Mouse (Mus musculus) cerebellum, postnatal 14 days (tissue): ENCODE results near the gene Zfp949.
A peak's percentile ranks its signal among the peaks of the same experiment; 100 is the strongest.

Experiments used
- DNase-seq, 2 experiments: peaks; one replicate each; pipeline ENCODE4 v3.0.0; 2021; ENCODE audit warnings: mixed read lengths in 2 of 2

The Zfp949 gene

DNA sequence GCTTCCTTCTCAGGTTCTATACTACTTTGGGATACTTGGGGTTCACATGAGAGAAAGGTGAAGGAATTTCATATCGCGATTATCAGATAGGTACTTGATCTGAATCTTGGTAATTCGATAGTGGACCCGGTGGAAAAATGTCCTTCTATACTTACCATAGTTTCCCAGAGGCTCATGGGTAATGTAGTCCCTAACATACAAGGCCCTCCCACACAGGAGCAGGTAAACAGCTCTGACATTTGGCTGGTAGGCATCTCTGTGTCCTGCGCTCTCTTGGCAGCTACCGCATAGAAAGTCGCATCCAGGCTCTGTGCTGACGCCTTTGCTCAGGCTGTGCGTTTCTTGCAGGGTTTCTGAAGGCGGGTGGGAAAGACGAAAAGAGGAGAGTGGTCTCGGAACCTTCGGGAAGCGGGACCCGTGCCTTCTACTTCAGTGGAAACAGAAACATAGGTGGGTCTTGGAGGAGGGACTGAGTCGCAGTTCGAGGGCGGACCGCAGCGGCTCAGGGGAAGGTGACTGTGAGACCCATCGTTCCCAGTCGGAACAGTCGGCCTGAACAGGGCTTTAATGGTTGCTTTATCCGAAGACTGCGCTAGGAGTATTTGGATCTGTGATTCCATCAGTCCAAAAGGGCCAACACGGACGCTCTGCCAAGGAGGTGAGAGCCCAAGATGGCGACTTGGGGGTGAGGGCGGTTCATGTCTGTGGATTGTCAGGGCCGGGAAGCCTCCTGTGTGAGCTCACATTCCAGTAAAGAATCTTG lies at the start of gene Zfp949:
TSS of gene Zfp949 (plus strand) at position 170 of the 763 bp plus-strand sequence.
- peak; percentile 80 to 87 for DNase-seq

DNA sequence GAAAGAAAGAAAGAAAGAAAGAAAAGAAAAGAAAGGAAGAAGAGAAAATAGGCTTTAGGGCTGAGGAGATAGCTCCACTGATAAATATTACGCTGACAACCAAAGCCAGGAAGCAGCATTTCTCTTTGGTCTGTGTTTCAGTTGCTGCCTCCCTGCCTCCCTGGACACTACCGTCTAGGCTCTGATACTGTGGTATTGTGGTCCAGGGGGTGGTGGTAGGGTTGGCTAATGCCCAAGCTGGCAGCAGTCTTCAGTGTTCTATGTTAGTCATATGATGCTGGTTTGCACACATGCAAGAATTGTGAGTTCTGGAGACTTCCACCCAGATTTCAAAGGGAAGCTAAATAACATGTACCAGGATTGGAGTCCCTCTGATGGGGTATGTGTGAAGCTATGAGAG lies 47.7 kb upstream of the Zfp949 start:
- DNase-seq = no peak

DNA sequence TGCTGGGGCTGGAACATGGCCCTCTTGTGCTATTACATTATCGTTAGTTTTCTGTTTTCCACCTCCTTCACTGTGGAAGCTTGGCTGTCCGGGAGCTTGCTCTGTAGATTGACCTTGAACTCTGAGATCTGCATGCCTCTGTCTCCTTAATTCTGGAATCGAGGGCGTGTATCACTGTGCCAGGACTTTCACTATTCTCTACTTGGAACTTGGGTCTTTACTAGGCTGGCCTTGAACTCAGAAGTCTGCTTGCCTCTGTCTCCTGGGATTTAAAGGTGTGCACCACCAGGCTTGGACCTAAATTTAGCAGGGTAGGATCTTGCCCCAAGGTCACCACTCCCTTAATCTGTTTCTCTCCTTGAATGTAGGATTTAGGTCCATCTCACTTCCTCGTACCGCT lies 46.0 kb upstream of the Zfp949 start:
- no peak for DNase-seq

DNA sequence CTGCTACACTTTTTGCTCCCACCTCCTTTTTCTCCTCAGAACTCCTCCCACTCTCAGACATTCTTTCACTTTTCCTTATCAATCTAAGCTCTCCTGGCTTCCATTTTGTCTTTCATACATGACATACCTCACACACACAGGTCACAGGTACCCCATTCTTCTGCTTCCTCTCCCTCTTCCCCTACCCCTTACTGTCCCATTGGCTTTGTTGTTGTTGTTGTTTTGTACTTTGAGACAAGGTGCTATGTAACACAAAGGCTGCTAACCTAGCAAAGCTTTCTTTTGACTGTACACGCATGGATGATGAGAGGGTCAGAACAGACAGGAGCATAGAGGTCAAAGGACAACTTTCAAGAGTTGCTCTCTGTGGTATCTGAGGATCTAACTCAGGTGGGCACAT lies 32.3 kb upstream of the Zfp949 start:
- DNase-seq = no peak

DNA sequence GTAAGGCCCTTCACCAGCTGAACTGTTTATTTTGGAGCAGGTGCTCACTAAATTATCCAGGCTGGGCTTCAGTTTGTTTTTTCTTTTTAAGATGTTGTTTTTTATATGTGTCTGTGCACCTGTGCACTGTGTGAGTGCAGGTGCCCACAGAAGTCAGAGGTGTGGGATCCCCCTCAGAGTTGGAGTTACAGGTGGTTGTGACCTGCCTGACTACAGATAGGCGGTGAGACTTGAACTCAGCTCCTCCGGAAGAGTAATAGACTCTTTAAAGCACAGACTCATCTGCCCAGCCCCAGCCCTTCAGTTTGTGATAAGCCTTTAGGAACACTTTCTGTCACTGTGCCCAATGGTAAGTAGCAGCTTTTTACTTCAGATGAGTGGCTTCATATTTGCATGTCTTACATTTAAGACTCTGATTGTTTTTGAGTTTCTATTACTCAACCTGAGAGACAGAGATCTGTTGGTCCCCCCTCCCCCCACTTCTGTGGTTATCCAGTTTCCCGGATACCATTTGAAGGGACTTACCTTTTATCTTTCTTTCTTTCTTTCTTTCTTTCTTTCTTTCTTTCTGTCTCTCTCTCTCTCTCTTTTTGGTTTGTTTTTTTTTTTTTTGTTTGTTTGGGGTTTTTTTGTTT lies 31.3 kb upstream of the Zfp949 start:
- DNase-seq = no peak

DNA sequence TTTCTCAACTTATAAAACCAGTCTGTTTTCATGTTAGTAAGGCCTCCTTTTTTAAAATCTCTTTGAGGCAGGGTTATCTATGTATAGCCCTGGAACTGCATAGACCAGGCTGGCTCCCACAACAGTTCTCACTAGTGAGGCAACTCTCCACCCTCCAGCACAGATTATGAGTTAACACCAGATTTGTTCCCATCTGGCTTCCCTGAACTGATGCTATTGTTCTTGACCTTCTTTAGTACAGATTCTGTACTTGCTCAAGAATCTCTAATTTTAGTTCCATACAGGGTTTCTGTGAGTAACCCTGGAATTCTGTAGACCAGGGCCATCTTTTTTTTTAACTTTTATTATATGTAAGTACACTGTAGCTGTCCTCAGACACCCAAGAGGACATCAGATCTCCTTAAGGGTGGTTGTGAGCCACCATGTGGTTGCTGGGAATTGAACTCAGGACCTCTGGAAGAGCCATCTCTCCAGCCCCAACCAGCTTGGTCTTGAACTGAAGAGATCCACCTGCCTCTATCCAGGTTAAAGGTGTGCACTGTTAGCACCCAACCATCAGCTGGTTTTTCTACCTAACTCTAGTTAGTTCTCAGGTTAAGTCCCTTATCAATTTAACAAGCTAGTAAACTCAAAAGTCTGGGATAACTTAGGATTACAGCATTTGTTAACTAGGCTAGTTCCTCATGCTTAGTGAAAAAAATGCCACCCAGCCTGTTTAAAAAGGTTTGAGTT lies 28.3 kb upstream of the Zfp949 start:
- no peak for DNase-seq

DNA sequence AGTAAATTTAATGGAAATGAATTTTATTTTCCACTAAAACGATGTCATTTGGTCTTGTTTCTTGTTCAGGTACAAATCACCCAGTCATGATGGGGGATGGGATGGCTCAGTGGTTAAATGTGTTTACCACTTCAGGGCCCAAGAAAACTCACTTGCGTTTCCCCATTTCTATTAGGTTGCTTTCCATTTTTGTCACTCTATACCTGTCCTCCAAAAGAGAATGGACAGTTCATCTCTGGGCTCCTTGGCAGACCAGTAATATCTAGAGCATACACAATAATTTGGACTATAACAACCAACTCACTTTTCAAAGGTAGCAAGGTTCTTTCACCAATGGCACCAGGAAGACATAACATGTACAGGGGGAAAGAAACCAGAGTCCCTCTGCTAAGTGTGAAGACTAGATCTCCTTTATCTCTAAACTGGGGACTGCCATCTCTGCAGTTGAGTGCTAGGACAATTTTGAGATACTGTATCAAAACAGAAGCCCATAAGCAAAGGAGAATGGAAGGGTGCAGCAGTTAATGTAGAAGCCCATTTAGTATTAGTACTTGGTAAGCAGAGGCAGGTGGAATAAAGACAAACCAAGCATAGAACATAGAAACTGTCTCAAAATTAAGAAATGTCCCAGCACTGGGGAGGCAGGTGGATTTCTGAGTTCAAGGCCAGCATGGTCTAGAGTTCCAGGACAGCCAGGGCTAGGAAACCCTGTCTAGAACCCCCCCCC lies 27.5 kb upstream of the Zfp949 start:
- no peak for DNase-seq

DNA sequence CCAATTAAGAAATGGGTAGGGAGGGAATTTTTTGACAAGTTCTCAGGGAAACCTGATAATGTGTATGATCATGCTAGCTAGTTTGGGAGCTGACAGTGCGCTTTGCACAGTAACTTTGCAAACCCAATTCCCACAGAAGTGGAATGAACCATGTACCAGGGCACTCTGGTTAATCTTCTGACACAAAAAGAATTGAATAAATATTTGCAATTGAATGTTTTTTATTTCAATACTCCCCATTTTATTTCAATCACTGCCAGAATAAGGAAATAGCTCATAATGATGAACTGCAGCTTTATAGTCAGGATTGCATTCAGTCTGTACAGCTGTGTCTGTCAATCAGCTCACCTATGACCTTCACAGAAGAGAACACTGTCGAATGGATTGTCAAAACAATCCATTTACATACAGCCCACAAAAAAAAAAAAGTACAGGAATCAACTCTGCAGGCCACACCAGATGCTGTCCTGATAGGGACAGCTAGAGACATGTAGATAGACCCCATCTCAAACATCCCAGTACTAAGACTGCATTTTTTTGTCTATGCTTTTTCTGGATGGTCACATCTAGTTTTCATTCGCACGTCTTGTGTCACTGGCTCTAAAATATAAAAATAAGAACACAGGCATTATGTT lies 26.9 kb upstream of the Zfp949 start:
- no peak for DNase-seq

DNA sequence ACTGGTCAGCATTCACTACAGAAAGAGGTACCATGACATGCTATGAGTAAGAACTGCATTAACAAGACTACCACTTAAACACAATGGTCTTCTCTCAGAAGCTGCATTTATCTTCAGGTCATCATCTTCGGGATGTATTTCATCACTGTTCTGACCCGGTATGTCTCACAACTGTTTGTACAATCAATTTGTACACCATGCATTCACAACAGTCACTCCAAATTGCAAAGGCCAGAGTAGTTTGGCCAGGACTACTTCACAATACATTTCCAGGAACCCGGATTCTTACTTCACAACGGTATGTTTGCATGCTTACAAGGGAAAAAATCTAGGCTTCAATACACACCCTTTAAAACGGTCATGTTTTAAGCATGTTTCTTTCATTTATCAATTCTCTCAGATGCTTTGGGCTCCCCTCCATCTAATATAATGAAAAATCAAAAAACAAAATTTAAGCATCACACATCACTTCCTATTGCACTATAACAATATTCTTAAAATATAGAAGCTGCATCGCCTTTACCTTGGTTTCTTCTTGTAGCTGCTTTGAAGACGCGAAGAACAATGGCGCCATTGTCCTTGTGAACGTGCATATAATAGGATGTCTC lies 25.8 kb upstream of the Zfp949 start:
- DNase-seq = peak in 1 of 2 experiments; percentile 26

DNA sequence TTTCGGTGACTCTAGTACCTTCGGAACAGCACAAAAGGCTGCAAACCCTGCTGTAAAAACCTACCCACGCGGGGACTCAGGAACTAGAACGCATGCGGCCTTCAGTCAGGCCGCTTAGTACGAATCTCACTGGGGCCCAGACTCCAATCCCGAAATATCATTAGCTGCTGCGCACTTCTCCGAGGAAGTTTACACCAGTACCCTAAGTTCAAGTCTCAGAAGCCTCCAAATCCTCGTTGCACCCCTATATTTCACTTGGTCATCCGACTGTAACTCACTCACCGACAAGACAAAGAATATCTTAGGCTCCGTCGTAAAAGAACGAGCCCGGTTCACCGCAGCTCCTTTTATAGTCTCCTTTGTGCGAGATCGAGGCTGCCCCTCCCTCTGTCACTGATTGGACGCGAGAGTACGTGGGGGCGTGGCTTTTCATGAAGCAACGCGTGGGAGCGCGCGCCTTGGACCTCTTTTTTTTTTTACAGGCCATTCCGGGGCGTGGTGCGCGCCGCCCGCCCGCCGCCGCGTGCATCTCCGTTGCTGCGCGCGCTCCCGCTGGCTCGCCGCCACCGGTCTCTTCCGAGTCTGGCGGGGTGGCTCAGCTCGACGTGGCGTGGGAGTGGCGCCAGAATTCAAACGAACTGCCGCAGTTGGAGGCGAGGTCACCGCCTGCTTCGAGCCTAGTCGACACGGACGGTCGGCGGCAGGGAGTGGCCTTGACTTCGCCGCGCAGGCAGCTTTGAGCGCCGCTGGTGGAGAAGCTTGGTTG lies 25.1 kb upstream of the Zfp949 start:
- DNase-seq = peak; percentile 98 to 99

DNA sequence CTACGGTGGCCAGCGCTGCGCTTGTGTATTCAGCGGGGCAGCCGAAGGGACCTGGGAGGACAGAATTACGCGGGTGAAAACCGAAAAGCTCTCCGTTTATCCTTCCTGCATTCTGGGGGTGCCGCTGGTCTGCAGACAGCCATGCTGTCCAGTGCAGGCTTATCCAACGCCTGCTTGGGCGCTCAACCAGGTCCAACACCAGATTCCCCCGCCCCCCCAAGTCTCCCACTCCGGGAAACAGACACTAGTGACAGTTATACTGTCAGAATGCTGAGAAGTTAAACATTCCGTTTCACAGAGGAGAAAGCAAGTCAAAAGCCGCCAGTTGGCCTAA lies 24.5 kb upstream of the Zfp949 start:
- no peak for DNase-seq

DNA sequence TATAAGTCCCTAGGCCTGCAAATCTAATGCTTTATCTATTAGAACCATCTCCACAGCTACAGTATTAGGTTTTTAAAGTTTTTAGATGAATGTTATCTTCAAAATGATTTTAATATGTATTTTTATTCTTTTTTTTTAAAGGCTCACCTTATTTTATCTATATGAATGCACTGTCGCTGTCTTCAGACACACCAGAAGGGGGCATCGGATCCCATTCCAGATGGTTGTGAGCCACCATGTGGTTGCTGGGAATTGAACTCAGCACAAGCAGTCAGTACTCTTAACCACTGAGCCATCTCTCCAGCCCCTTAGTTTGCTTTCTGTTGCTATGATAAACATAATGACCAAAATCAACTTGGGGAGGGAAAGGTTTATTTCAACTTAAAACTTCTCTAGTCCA lies 23.5 kb upstream of the Zfp949 start:
- DNase-seq = peak in 1 of 2 experiments; percentile 14

DNA sequence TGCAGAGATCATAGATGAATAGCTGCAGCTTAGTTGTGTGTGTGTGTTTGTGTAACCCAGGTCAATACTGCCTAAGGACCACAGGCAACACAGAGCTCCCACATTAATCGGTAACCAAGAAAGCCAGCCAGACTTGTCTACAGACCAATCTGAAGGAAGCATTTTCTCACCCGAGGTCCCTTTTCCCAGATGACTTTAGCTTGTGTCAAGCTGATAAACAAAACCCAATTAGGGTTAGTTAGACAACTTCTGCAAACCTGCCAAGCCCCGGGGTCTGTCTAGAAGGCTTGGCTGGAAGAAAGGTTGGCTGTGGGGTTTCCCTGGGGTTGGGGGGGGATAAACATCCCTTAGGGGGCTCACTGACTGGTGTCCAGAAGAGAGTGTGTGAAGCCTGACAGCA lies 23.0 kb upstream of the Zfp949 start:
- DNase-seq = no peak

DNA sequence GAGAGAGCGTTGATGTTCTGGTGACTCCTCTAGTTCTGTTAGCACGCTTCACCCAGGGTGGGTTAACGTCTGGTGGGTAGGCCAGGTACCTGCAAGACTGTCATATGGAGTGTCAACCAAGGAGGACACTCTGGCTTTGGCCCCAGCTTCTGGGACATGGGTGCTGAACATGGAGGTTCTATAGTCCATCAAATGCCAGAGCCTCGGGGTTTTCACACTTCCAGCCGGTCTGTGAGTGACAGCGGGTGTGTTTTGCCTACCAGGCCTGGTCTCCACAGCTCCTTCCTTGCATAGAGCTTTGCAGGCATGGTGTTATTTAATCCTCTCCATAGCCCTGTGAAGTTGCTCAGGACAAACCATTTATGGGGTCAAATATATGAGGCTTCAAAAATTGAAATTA lies 22.5 kb upstream of the Zfp949 start:
- no peak for DNase-seq

DNA sequence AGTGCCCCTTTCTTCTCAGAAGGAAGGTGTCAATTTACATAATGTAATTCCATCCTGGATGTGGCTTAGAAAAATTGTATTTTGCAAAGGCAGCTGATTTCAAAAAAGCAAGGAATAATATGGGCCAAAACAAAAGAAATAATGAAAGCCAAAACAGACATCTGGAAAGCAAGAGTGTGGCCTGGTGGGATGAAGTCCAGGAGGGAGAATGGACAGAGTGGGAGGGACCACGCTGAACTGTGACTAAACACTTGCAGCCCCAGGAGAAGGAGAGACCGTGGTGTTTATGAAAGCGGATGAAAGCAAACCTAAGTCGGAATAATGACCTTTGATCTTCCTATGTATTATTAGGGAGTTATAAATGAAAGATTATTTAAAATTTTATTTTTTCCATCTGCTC lies 19.9 kb upstream of the Zfp949 start:
- no peak for DNase-seq

DNA sequence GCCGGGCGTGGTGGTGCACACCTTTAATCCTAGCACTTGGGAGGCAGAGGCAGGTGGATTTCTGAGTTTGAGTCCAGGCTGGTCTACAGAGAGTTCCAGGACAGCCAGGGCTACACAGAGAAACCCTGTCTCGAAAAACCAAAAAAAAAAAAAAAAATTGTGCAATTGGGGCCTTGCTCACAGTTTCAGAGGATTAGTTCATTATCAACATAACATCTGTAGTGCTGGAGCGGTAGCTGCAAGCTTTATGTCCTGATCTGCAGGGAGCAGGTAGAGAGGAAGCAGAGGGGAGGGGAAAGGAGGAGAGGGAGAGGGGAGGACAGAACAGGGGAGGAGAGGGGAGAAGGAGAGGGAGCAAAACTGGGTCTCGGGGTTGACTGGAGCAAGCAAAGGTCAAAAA lies 19.1 kb upstream of the Zfp949 start:
- no peak for DNase-seq

DNA sequence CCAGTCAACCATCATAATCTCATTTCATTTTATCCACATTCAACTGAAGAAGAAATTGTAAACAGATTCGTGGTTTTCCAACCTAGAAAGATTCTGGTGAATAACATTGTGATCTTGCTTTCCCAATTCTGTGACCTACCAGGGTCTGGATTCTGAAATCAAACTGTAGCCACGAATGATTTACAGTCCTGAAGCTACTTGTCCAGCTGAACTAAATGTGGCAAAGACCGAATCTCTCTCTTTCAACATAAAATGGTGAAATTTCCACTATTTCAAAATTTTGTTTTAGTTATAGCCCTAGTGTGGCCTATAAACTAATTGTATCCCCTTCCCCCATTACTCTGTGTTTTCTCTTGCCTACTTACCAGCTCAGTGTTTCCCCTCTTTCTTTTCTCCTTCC lies 18.2 kb upstream of the Zfp949 start:
- DNase-seq = no peak

DNA sequence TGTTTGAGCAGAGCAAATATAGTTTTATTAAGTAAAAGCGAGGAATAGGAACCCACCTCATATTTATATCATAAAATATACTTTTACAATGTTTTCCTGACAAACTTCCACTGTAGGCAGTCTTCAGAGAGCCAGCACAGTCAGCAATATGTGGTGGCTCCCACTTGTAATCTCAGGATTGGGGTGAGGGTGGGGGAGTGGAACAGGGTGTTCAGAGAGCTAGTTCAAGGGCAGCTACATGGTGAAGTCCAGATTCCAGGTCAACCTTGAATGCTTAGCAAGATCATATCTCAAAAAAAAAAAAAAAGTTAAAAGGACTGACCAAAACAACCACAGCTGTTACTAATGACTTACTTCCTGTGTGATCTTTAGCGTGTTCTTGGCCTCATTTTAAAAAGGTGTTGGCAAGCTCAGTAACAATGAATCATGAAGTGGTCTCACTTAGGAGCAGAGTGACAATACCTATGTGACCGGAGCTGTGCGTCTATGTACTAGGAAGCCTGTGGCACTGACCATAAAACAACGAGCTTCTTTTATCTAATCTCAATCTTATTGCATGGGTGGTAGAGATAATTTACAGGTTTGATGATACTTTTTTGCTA lies 17.7 kb upstream of the Zfp949 start:
- DNase-seq = no peak

DNA sequence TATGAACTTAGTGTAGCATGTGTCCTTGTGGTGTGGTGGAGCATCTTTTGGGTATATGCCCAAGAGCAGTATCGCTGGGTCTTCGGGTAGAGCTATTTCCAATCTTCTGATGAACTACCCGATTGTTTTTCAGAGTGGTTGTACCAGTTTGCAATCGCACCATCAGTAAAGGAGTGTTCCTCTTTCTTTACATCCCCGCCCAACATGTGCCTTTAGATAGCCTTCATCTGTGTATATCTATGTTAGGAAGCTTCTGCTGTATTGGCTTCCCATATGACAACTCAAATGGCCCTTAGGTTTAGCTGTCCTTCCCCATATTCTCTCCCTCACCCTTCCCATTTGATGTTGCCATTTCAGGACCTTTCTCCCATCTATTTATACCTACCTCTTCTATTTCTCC lies 13.7 kb upstream of the Zfp949 start:
- DNase-seq = no peak

DNA sequence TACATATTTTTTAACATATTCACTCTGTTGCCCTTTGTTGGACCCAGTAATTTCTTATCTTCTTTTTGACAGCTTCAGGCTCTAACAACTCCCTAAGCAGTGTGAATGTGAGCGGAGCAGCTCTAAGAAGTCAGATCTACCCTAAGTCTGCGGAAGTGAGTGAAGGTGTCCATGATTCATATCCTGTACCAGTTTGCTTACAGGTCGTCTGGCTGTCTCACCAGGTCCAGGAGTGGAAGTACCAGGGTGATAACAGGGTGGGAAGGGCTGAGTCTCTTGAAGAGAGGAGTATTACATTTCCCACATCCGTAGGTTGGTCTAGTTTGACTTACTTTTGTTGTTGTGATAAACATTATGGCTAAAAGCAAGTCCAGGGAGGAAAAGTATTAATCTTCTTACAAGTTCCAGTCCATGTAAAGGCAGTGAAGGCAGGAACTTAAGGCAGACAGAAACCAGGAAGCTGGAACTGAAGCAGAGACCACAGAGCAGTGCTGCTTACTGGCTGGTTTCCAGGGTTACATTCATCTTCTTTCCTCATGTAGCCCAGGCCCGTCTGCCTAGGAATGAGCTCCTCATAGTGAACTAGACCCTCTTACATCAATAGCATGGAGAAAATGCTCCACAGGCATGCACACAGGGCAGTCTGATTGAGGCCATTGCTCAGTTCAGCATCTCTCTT lies 8.1 kb upstream of the Zfp949 start:
- no peak for DNase-seq

DNA sequence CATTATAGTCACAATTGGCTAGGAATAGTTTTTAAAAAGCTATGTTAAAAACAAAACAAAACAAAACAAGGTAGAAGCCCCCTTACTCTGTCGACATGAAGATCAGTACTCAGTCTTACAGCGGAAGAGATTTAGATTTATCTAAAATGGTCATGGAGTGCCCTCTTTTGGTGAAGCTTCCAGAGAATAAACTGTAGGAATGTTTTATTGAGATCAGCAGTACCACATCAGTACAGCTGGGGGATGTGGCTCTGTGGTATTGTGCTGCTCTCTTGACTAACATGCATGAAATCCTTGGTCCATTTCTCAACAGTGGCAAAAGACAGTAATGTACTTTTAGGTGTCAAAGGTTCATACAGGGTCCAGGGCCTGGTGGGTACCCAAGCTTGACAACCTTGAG lies 5.0 kb upstream of the Zfp949 start:
- DNase-seq = peak in 1 of 2 experiments; percentile 50
